Mouse (Mus musculus): ENCODE measurements around the gene Acad10.
"Not testable (repeated sequence)": the region's sequence is repeated elsewhere in the genome, so short reads cannot be mapped to it uniquely, and the experiment has no call there.

DNA sequence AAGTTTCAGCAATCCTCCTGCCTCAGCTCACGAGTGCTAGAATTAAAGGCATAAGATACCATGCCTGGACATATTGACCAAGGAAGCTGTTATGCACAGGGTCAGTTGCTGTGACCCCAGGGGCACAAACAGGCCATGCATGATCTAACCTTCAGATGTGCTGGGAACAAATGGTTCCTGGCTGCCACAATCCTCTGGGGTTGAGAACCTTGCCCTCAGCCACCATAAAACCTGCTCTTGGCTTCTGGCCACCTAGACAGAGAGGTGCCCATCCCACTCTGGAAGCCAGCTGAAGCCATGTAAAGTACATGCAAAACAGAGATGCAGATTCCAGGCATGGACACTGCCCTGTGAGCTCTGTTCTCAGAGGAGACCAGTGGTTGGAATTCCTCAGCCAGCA, 56.5 kb downstream of the Acad10 start:
- TF ChIP-seq E2F4 (IDR thresholded peaks at IDR 0.05; ENCODE audit: insufficient replicate concordance, low read depth, low read length); CTCF (conservative IDR thresholded peaks at IDR 0.05 in 1 of 2, IDR thresholded peaks at IDR 0.05 in 1 of 2; ENCODE audit: low read depth in 2 of 2, low read length in 2 of 2); CHD1 (IDR thresholded peaks at IDR 0.05; ENCODE audit: low read depth, low read length); JUND (conservative IDR thresholded peaks at IDR 0.05; ENCODE audit: low read depth, low read length); HCFC1 (IDR thresholded peaks at IDR 0.05; ENCODE audit: low read depth, low read length); RAD21 (IDR thresholded peaks at IDR 0.05; ENCODE audit: low read depth, low read length): not testable (repeated sequence)

Measured in CH12.LX (cell line).